ENCODE assay signal across 19 mouse cellular contexts in the genomic region with DNA sequence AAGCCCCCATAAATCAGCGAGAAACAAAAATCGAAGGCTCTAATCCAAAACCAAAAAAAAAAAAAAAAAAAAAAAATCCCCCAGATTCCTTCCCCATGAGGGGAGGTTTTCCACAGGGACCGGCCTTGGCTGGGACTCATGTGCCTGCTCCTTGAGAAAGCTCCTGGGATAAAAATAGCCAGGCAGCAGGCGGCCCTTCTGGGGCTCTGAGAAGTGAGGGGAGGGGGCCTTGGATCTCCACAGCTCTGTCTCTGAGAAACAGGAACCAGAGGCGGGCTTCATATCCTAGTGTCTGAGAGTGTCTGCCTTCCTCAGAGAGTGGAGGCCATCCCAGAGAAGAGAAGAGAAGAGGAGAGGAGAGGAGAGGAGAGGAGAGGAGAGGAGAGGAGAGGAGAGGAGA. TPM values are rescaled to one million over a fixed set of nuclear protein-coding genes. Genes with fewer than 3 reads are reported as not detected.
DNase-seq lines count a peak whose midpoint lies in the region; ATAC-seq lines count a peak whose summit lies in the region.
"Had no signal": no experiment of that assay in that cellular context is flagged by ENCODE, and none has a peak within 500 bp of the region (broad histone marks: within the 10 kb centered on the region; RNA-seq: fewer than 3 reads in every experiment).

No protein-coding gene starts in this region.

- H3K4me2 ChIP-seq in intestine, embryonic 16.5 days (ENCODE audit: low read depth, low read length) = no peak overlapping the region
- H3K4me2 ChIP-seq: embryonic facial prominence, embryonic 12.5 days; hindbrain, embryonic 13.5 days; limb, embryonic 12.5 days; liver, embryonic 15.5 days; midbrain, embryonic 15.5 days had no signal

- peak; percentile 11 for DNase-seq in gastrocnemius, adult 18-20 months (ENCODE audit: low spot score)
- no peak for DNase-seq in gastrocnemius, postnatal 36 days
- peak; percentile 18 to 54 for DNase-seq in left cerebral cortex, postnatal 14 days (ENCODE audit: low spot score in 2 of 2)
- no peak for DNase-seq in left cerebral cortex, adult 9 months (ENCODE audit: low spot score in 2 of 2)
- DNase-seq in NIH3T3 (ENCODE audit: low read depth) = peak; percentile 10
- no peak for DNase-seq in adrenal gland, postnatal 4 days (ENCODE audit: low spot score in 2 of 2)
- DNase-seq: cerebellum, adult 11 months; kidney, adult 2 months; kidney, postnatal 4 days; thymus, postnatal 36 days had no signal

- no peaks in the 10 kb centered on the region for H3K9me3 ChIP-seq in intestine, embryonic 16.5 days (ENCODE audit: control insufficient read depth, low read length)
- H3K9me3 ChIP-seq: embryonic facial prominence, embryonic 12.5 days; hindbrain, embryonic 13.5 days; limb, embryonic 12.5 days; liver, embryonic 15.5 days; midbrain, embryonic 15.5 days had no signal

- H3K27ac ChIP-seq in intestine, embryonic 16.5 days (ENCODE audit: low read length) = peak overlapping the region; percentile 23; the same call in 1 of the 2 replicates
- H3K27ac ChIP-seq: embryonic facial prominence, embryonic 12.5 days; heart, adult 2 months; hindbrain, embryonic 13.5 days; limb, embryonic 12.5 days; liver, embryonic 15.5 days; midbrain, embryonic 15.5 days had no signal

- H3K4me1 ChIP-seq in intestine, embryonic 16.5 days (ENCODE audit: control insufficient read depth, insufficient read depth, low read length) = peaks cover 10% of the 10 kb centered on the region; the same call in 1 of the 2 replicates
- H3K4me1 ChIP-seq: liver, embryonic 15.5 days had no signal

- WGBS in intestine, embryonic 16.5 days = 38% methylated on average over 5 of the region's 5 CpGs

- no peak overlapping the region for H3K9ac ChIP-seq in intestine, embryonic 16.5 days (ENCODE audit: low read depth, low read length)
- H3K9ac ChIP-seq: embryonic facial prominence, embryonic 12.5 days; hindbrain, embryonic 13.5 days; limb, embryonic 12.5 days; liver, embryonic 15.5 days; midbrain, embryonic 15.5 days had no signal

- H3K4me3 ChIP-seq in intestine, embryonic 16.5 days (ENCODE audit: low read length) = no peak overlapping the region
- H3K4me3 ChIP-seq: embryonic facial prominence, embryonic 12.5 days; heart, adult 2 months; hindbrain, embryonic 13.5 days; limb, embryonic 12.5 days; liver, embryonic 15.5 days; midbrain, embryonic 15.5 days had no signal

- H3K36me3 ChIP-seq in intestine, embryonic 16.5 days (ENCODE audit: control insufficient read depth, insufficient read depth, low read length) = no peaks in the 10 kb centered on the region
- H3K36me3 ChIP-seq: embryonic facial prominence, embryonic 12.5 days; hindbrain, embryonic 13.5 days; limb, embryonic 12.5 days; liver, embryonic 15.5 days; midbrain, embryonic 15.5 days had no signal

- peak; percentile 40 for ATAC-seq in intestine, embryonic 16.5 days
- ATAC-seq: midbrain, embryonic 15.5 days had no signal

- intact Hi-C loops in gastrocnemius, postnatal 36 days (cut with DNase I) = no loop called here
- intact Hi-C loops in left cerebral cortex, postnatal 14 days (cut with DNase I) = no loop called here

- H3K27me3 ChIP-seq in intestine, embryonic 16.5 days (replicated peaks; ENCODE audit: control insufficient read depth, insufficient read depth, low read length) = no peaks in the 10 kb centered on the region
- H3K27me3 ChIP-seq: embryonic facial prominence, embryonic 12.5 days; liver, embryonic 15.5 days; midbrain, embryonic 15.5 days had no signal

RNA-seq across cellular contexts. Expression of a gene that starts 8.0 kb away (rescaled TPM):
- total RNA-seq in gastrocnemius, adult 18-20 months (2021) = not detected
- total RNA-seq in gastrocnemius, postnatal 36 days (2021) = not detected
- total RNA-seq in left cerebral cortex, postnatal 14 days (2021) = 1 to 10 TPM in 1 of 2 experiments, not detected in 1; 1.2 TPM
- not detected in 2 replicates for polyA plus RNA-seq in intestine, embryonic 16.5 days (2015; fragmentation: Nextera tagmentation; extraction: Ambion mirVana)
- total RNA-seq in adrenal gland, postnatal 4 days (2021) = under 1 TPM; 0.22 to 0.99 TPM
- total RNA-seq: heart, adult 2 months; megakaryocyte, adult 5-6 weeks had no signal
- polyA plus RNA-seq: embryonic facial prominence, embryonic 12.5 days; limb, embryonic 12.5 days; liver, embryonic 15.5 days; small intestine, adult 2 months had no signal

RNA-seq across cellular contexts. Expression of a gene that starts 27.3 kb away (rescaled TPM):
- total RNA-seq in gastrocnemius, adult 18-20 months (2021) = 1 to 10 TPM; 3.2 to 3.4 TPM
- 1 to 10 TPM; 3.2 to 4.0 TPM for total RNA-seq in gastrocnemius, postnatal 36 days (2021)
- total RNA-seq in left cerebral cortex, postnatal 14 days (2021) = 1 to 10 TPM; 3.2 to 3.7 TPM
- polyA plus RNA-seq in intestine, embryonic 16.5 days (2015; fragmentation: Nextera tagmentation; extraction: Ambion mirVana) = 5.4 and 6.1 TPM in 2 replicates
- 10 to 100 TPM; 21.0 to 24.5 TPM for total RNA-seq in adrenal gland, postnatal 4 days (2021)

RNA-seq across cellular contexts. Expression of a gene that starts 54.6 kb away (rescaled TPM):
- total RNA-seq in gastrocnemius, adult 18-20 months (2021) = 10 to 100 TPM; 39.0 to 40.2 TPM
- 10 to 100 TPM; 32.8 to 35.2 TPM for total RNA-seq in gastrocnemius, postnatal 36 days (2021)
- total RNA-seq in left cerebral cortex, postnatal 14 days (2021) = 10 to 100 TPM; 53.6 to 55.7 TPM
- 81.5 and 87.3 TPM in 2 replicates for polyA plus RNA-seq in intestine, embryonic 16.5 days (2015; fragmentation: Nextera tagmentation; extraction: Ambion mirVana)
- 100 to 1,000 TPM; 108 to 118 TPM for total RNA-seq in adrenal gland, postnatal 4 days (2021)

Comparison
In these comparisons a context has a peak if more than half of its experiments do, and no peak if none do; other contexts are left out.
1. DNase-seq: peak in gastrocnemius, adult 18-20 months (single experiment), left cerebral cortex, postnatal 14 days (2 of 2) and NIH3T3 (single experiment); none in gastrocnemius, postnatal 36 days (0 of 2), left cerebral cortex, adult 9 months (0 of 2) and adrenal gland, postnatal 4 days (0 of 2).
2. RNA of a gene that starts 27.3 kb away (total RNA-seq): 21.0 to 24.5 TPM in adrenal gland, postnatal 4 days; 3.2 to 4.0 TPM in gastrocnemius, postnatal 36 days, 3.2 to 3.7 TPM in left cerebral cortex, postnatal 14 days and 3.2 to 3.4 TPM in gastrocnemius, adult 18-20 months; every median in the first group is over 4 times any median in the second.